Mouse (Mus musculus) lung, adult 2 months (tissue): Measurements from ENCODE around the gene Plekha8.

Experiments used
- CTCF ChIP-seq: fragments of 200-500 bp; IDR thresholded peaks from 2 replicates; pipeline ENCODE4 v1.5.1; 2011; ENCODE audit warnings: mild to moderate bottlenecking, low read length, control low read depth; ENCODE audit not compliant: insufficient read depth
- POLR2A ChIP-seq: fragments of 200-500 bp; IDR thresholded peaks from 2 replicates; pipeline ENCODE4 v1.6.1; 2011; ENCODE audit warnings: low read depth, mild to moderate bottlenecking, control low read depth, low read length, borderline replicate concordance; ENCODE audit errors: extremely low read depth

DNA sequence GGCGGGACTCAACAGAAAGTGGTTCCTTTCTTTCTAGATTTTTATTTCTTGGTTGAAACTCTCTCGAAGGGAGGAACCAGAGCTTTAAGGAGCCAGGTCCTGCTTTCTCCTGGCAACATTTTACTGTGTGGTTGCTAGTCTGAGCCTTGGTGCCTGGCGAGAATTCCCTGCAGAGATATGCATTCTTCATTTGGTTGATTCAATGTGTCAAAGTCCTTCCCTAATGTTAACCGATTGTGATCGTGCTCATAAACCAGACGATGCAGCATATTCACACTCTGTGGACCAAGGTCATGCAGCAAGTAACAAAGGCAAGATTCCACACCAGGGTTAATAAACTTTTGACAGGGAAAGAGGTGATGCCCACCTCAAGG is 28.4 kb upstream of the Plekha8 start:
- TF ChIP-seq CTCF (no peak), POLR2A (no peak)
